Mouse (Mus musculus): ENCODE results near the gene Raver2. TPM values are rescaled to one million over a fixed set of nuclear protein-coding genes. Genes with fewer than 3 reads are reported as not detected.

Gene Raver2
- total RNA-seq (2021) = 1 to 10 TPM; 3.6 to 4.6 TPM
- long read RNA-seq, experiment 1, full-length matches to known transcripts = 4 of 5 reads
- long read RNA-seq, experiment 1, partial matches to known transcripts = 1 of 5 reads
- long read RNA-seq, experiment 1, other reads (novel, unspliced or antisense) = 0 of 5 reads
- long read RNA-seq, experiment 2, full-length matches to known transcripts = 9 of 9 reads
- long read RNA-seq, experiment 2, partial matches to known transcripts = 0 of 9 reads
- long read RNA-seq, experiment 2, other reads (novel, unspliced or antisense) = 0 of 9 reads

GRCm38 (mm10) chr4:101068786-101069153, at the start of gene Raver2:
Raver2 (plus strand) TSS chr4:101068983.
- intact Hi-C loops (cut with DNase I; ENCODE audit: low total_unique reads) = no loop called here
- peak; percentile 64 for DNase-seq

- DNase-seq = no peak
- intact Hi-C loops (cut with DNase I; ENCODE audit: low total_unique reads) = no loop called here
Measured at GRCm38 (mm10) chr4:101020596-101020995, 48.2 kb upstream of the Raver2 start, which contains the start of gene Gm10577. Gm10577 (minus strand) TSS chr4:101020696.

DNA sequence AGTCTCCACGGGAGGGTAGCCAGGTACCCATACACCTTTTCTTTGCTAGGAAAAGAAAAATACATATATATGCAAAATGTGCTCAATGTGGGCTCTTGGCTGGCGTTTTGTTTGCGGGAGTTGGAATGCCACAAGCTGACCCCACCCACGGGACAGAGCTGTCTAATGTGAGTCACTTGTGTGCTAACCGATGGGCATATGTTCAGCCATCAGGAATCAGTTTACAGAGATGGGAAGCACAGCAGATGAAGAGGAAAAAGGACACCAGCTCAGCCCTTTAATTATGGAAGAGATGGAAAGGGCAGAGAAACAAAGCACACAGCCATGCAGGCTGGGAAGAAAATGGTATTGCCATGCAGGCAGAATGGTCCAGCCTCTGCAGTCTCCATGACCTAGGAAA, 42.2 kb upstream of the Raver2 start:
- intact Hi-C loops (cut with DNase I; ENCODE audit: low total_unique reads) = no loop called here

GRCm38 (mm10) chr4:101026995-101027394, 41.8 kb upstream of the Raver2 start:
- intact Hi-C loops (cut with DNase I; ENCODE audit: low total_unique reads) = no loop called here
- DNase-seq = no peak

More for the DNA sequence above, 42.2 kb upstream of the Raver2 start:
- no peak for DNase-seq

- intact Hi-C loops (cut with DNase I; ENCODE audit: low total_unique reads) = no loop called here
- no peak for DNase-seq
Measured at GRCm38 (mm10) chr4:101027852-101028411, 40.9 kb upstream of the Raver2 start.

DNA sequence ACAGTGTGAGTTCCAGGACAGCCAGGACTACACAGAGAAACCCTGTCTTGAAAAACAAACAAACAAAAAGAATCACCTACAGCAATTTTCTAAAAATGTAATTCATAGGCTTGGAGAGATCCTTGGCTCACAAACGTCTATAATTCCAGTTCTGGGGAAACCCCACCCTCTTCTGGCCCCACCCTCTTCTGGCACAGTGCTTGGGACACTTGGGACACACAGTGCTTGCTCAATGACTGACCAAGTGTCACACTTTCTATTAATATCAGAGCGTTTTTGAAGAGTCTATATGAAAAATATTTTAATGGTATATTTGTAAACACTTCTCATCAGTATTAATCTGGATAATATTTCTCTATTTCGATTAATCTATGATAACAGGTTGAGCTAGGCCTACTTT, 35.7 kb upstream of the Raver2 start:
- no peak for DNase-seq
- intact Hi-C loops (cut with DNase I; ENCODE audit: low total_unique reads) = no loop called here

DNA sequence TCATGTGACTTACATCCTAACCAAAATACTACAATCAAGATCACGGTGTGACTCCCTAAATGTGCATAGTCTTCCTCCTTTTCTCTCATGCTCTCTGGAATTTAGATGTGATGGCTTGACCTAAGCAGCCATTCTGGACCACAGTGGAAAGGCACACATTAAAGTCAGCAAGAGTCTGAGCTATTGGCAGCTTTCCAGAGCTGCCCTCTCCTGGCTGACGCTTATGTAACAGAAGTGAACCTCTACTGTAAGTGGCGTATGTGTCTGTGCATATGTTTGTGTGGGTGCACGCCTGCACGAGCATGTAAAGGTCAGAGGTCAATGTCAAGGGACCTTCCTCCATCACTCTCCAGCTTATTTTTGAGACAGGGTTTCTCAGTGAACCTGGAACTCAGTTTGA, 33.7 kb upstream of the Raver2 start:
- no peak for DNase-seq
- intact Hi-C loops (cut with DNase I; ENCODE audit: low total_unique reads) = no loop called here

GRCm38 (mm10) chr4:101037156-101037555, 31.6 kb upstream of the Raver2 start:
- no peak for DNase-seq
- intact Hi-C loops (cut with DNase I; ENCODE audit: low total_unique reads) = no loop called here

DNA sequence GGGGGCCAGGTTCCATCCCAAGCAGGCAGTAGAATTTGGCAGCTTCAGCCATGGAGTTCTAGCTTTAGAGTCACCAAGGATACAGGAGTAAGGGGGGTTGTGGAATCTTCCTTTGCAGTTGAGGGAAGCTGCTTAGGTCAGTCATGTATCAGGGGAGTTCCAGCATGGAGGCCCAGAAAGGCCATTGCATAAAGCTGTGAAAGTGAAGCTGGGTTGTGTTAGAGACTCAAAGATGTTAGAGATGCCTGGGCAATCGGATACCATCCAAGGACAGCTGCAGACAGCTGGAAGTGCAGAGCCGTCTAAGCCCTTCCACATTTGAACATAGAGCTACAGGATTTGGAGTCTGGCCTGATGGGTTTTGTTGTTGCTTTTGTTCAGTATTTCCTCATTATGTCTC, 25.1 kb upstream of the Raver2 start:
- peak; percentile 12 for DNase-seq
- intact Hi-C loops (cut with DNase I; ENCODE audit: low total_unique reads) = no loop called here

DNA sequence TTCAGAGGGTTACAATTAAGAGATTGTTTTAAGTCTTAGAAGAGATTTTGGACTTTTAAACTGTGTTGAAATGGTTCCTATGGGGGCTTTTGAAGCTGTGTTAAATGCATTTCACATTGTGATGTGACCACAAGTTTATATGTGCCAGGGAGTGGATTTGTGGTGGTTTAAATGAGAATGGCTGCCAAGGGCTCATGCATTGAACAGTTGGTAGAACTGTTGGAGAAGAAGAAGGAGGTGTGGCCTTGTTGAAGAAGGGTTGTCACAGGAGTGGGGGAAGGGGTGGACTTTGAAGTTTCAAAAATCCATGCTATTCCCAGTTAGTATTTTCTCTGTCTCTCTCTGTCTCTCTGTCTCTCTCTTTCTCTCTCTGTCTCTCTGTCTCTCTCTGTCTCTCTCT, 24.6 kb upstream of the Raver2 start:
- intact Hi-C loops (cut with DNase I; ENCODE audit: low total_unique reads) = no loop called here
- DNase-seq = no peak

- DNase-seq = peak; percentile 11
- intact Hi-C loops (cut with DNase I; ENCODE audit: low total_unique reads) = no loop called here
Measured at GRCm38 (mm10) chr4:101046576-101046975, 22.2 kb upstream of the Raver2 start.

- intact Hi-C loops (cut with DNase I; ENCODE audit: low total_unique reads) = no loop called here
- DNase-seq = peak; percentile 15
Measured at GRCm38 (mm10) chr4:101062146-101062545, 6.6 kb upstream of the Raver2 start.

DNA sequence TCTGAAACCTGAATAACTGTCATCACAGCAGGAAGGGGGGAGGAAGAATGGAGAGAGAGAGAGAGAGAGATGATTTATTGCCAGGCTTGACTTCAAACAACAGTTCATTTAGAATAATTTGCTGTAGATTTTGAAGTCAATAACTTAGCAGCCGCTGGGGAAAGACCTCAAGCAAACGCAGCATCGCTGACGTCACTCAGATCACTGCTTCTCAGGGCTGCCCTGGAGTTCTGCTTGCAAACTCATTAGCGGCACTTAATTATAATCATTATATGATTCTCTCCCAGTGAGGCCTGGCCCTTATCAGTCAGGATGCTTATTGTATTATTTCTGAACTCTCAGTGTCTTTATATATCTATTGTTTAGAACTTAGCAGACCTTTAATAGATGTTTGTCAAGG, 2.4 kb upstream of the Raver2 start:
- DNase-seq = no peak
- intact Hi-C loops (cut with DNase I; ENCODE audit: low total_unique reads) = no loop called here

- DNase-seq = peak; percentile 27
- intact Hi-C loops (cut with DNase I; ENCODE audit: low total_unique reads) = no loop called here
Measured at GRCm38 (mm10) chr4:101069154-101069971, 580 bp downstream of the Raver2 start.

- intact Hi-C loops (cut with DNase I; ENCODE audit: low total_unique reads) = no loop called here
Measured at GRCm38 (mm10) chr4:101071570-101071969, 2.8 kb downstream of the Raver2 start.

GRCm38 (mm10) chr4:101076425-101076824, 7.6 kb downstream of the Raver2 start:
- intact Hi-C loops (cut with DNase I; ENCODE audit: low total_unique reads) = no loop called here
- no peak for DNase-seq

More at GRCm38 (mm10) chr4:101071570-101071969, 2.8 kb downstream of the Raver2 start:
- DNase-seq = no peak

GRCm38 (mm10) chr4:101080016-101080415, 11.2 kb downstream of the Raver2 start:
- intact Hi-C loops (cut with DNase I; ENCODE audit: low total_unique reads) = no loop called here
- DNase-seq = no peak

- intact Hi-C loops (cut with DNase I; ENCODE audit: low total_unique reads) = no loop called here
- no peak for DNase-seq
Measured at GRCm38 (mm10) chr4:101082176-101082888, 13.5 kb downstream of the Raver2 start.

GRCm38 (mm10) chr4:101084863-101085262, 16.1 kb downstream of the Raver2 start:
- intact Hi-C loops (cut with DNase I; ENCODE audit: low total_unique reads) = no loop called here
- DNase-seq = no peak

DNA sequence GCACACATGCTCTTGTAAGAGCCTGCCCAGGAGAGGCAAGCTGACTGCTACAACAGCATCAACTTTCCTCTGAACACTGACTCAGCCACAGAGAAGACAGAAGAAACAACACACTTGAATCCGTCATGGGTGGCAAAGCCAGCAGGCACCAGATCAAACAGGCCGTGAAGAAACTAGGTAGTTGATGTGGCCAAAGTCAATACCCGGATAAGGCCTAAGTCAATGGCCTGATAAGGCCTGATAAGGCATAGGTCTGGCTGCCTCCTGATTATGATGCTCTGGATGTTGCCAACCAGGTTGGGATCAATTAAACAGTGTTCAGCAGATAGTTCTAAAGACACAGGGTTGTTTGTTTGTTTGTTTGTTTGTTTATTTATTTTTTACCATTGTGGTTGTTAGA, 17.3 kb downstream of the Raver2 start:
- no peak for DNase-seq
- intact Hi-C loops (cut with DNase I; ENCODE audit: low total_unique reads) = no loop called here

Measured in gastrocnemius, postnatal 14 days (tissue).